31 mouse cellular contexts compared by ENCODE assay signal in the genomic region with DNA sequence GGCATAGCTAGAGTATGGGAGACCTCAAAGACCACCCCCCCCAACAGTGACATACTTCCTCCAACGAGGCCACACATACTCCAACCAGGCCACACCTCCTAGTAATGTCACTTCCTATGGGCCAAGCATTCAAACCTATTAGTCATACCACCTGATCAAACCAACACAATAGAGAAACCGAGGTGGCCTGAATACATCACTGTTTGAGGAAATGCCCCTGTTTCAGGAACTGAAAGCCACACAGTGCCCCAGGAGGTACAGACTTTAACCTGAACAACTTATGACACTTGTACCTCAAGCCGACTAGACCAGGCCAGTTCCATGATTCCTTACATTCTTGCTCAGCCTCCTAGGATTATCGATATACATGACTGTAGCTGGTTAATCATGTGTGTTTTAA. TPM values are rescaled to one million over a fixed set of nuclear protein-coding genes. Genes with fewer than 3 reads are reported as not detected.
"Had no signal": no experiment of that assay in that cellular context is flagged by ENCODE, and none has a peak within 500 bp of the region (broad histone marks: within the 10 kb centered on the region; RNA-seq: fewer than 3 reads in every experiment).

No protein-coding gene starts in this region.

RNA-seq across cellular contexts. Expression of a gene that starts 31.7 kb away (rescaled TPM):
- total RNA-seq: common myeloid progenitor, adult 5-6 weeks; forebrain, postnatal 0 days; gastrocnemius, adult 18-20 months; gastrocnemius, adult 2 months; gastrocnemius, adult 8-10 months; gastrocnemius, postnatal 10 days; gastrocnemius, postnatal 14 days; gastrocnemius, postnatal 25 days; gastrocnemius, postnatal 36 days; gastrocnemius, postnatal 4 days; granulocyte monocyte progenitor cell, adult 5-6 weeks; heart, adult 18-20 months; heart, adult 2 months; heart, adult 8-10 months had no signal
- polyA plus RNA-seq: cortical plate, adult 2 months; embryonic facial prominence, embryonic 10.5 days; embryonic facial prominence, embryonic 11.5 days; embryonic facial prominence, embryonic 12.5 days; embryonic facial prominence, embryonic 13.5 days; embryonic facial prominence, embryonic 14.5 days; embryonic facial prominence, embryonic 15.5 days; erythroblast, embryonic 14.5 days; forebrain, embryonic 10.5 days; forebrain, embryonic 11.5 days; forebrain, embryonic 12.5 days; forebrain, embryonic 13.5 days; forebrain, embryonic 14.5 days; forebrain, embryonic 15.5 days; forebrain, embryonic 16.5 days; forebrain, postnatal 0 days; frontal cortex, adult 2 months; gonadal fat pad, adult 2 months; heart, adult 2 months had no signal

RNA-seq across cellular contexts. Expression of a gene that starts 56.4 kb away (rescaled TPM):
- polyA plus RNA-seq: erythroblast, embryonic 14.5 days had no signal
